Mouse (Mus musculus) kidney, embryonic 15.5 days (tissue): ENCODE results near the gene Gm2174. TPM values are rescaled to one million over a fixed set of nuclear protein-coding genes. Genes with fewer than 3 reads are reported as not detected.
A peak's percentile ranks its signal among the peaks of the same experiment; 100 is the strongest.

Source experiments
- ATAC-seq: fragments of 200-750 bp; cut with Nextera tagmentation; replicated peaks from 2 replicates; pipeline ENCODE4 v1.8.0; 2017; ENCODE audit warnings: moderate TSS enrichment; ENCODE audit not compliant: low FRiP score
- H3K27ac ChIP-seq: fragments of 300-500 bp; sonication (generic); 2 replicates; pipeline ENCODE4 v1.5.1; 2015; ENCODE audit warnings: mild to moderate bottlenecking, inconsistent platforms
- H3K27me3 ChIP-seq: fragments of 300-500 bp; sonication (generic); 2 replicates; pipeline ENCODE4 v1.6.1; 2015; ENCODE audit warnings: inconsistent platforms
- H3K36me3 ChIP-seq: fragments of 300-500 bp; sonication (generic); 2 replicates; pipeline ENCODE4 v1.6.1; 2015; ENCODE audit warnings: inconsistent platforms
- H3K4me1 ChIP-seq: fragments of 300-500 bp; sonication (generic); 2 replicates; pipeline ENCODE4 v1.6.1; 2015; ENCODE audit warnings: inconsistent platforms
- H3K4me2 ChIP-seq: fragments of 300-500 bp; sonication (generic); 2 replicates; pipeline ENCODE4 v1.6.1; 2015; ENCODE audit warnings: moderate library complexity, mild to moderate bottlenecking, inconsistent platforms
- H3K4me3 ChIP-seq: fragments of 300-500 bp; sonication (generic); replicated peaks from 2 replicates; pipeline ENCODE4 v1.5.1; 2015; ENCODE audit warnings: mild to moderate bottlenecking, inconsistent platforms
- H3K9ac ChIP-seq: fragments of 300-500 bp; sonication (generic); 2 replicates; pipeline ENCODE4 v1.6.1; 2015; ENCODE audit warnings: mild to moderate bottlenecking, inconsistent platforms
- H3K9me3 ChIP-seq: fragments of 300-500 bp; sonication (generic); replicated peaks from 2 replicates; pipeline ENCODE4 v1.6.1; 2016; ENCODE audit warnings: inconsistent platforms
- WGBS: fragments of 180-500 bp; shearing (Covaris S2); methylation state at CpG from one replicate; pipeline ENCODE4 v1.1.7; 2015; ENCODE audit warnings: mixed read lengths; 5-methylcytosine and 5-hydroxymethylcytosine counted together
- polyA plus RNA-seq: library from polyadenylated mRNA; unstranded; fragments of >200 nt; fragmentation: Nextera tagmentation; extraction: Ambion mirVana; gene quantifications from 2 replicates; pipeline ENCODE4 v1.2.1, GENCODE M21; 2015

Gm2174 gene
- 2.3 and 3.2 TPM in 2 replicates for polyA plus RNA-seq

DNA sequence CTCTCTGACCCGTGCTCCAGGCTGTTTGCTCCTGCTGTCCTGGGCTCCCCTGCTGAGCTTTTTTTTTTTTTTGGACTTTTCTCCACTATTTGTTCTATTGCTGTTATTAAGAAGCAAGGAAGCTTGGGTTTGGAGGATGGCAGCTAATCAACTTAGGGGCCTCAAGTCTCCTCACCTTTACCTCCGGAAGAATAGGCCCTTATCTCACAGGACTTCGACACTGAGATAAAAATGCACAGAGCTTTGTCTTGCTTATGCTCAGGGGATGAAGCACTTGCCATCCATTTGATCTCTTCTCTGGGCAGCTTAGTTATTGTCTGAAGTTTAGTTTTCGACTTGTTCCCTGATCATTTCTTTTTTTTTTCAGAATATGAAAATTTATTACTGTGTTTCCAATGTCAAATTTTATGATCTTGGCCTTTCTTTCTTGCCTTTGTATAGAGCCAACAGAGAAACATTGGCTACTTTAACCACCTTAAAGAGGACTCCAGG, at the start of gene Gm2174:
Gm2174 (plus strand) TSS at position 442 of the 492 bp plus-strand sequence.
- no peak within 1 kb of the TSS for H3K4me3 ChIP-seq
- H3K9ac ChIP-seq, result no peak within 1 kb of the TSS
- H3K4me1 ChIP-seq, result no peaks in the 10 kb centered on the region
- H3K4me2 ChIP-seq, result no peak within 1 kb of the TSS
- H3K27ac ChIP-seq, result no peak within 1 kb of the TSS
- no peaks in the 10 kb centered on the region for H3K27me3 ChIP-seq
- no peaks in the 10 kb centered on the region for H3K9me3 ChIP-seq
- 68% methylated on average over 4 of the region's 4 CpGs for WGBS
- H3K36me3 ChIP-seq, result no peaks in the 10 kb centered on the region
- ATAC-seq, result no peak

DNA sequence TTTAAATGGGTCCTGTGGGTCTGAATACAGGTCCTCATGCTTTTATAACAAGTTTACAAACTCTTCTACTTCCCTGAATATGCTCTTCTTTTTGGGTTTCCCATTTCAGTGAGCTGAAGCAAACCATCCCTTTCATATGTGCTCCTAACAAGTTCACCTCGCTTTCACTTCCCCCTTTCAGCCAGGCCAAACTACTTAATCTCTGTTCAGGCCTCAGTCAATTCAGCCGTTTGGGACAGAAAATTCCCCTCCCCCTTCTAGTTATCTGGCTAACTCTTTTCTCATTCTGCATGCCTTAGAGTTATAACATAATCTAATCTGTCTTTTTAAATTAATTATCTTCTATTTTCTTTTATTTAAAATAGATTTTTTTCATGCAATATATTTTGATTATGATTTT, 43.1 kb upstream of the Gm2174 start:
- Histone ChIP-seq H3K4me2 (no peak overlapping the region), H3K4me3 (no peak overlapping the region), H3K9ac (no peak overlapping the region), H3K36me3 (no peaks in the 10 kb centered on the region), H3K27ac (no peak overlapping the region), H3K4me1 (no peaks in the 10 kb centered on the region), H3K27me3 (no peaks in the 10 kb centered on the region), H3K9me3 (no peaks in the 10 kb centered on the region)
- ATAC-seq, result no peak
- 25% methylated on average over 2 of the region's 2 CpGs for WGBS

DNA sequence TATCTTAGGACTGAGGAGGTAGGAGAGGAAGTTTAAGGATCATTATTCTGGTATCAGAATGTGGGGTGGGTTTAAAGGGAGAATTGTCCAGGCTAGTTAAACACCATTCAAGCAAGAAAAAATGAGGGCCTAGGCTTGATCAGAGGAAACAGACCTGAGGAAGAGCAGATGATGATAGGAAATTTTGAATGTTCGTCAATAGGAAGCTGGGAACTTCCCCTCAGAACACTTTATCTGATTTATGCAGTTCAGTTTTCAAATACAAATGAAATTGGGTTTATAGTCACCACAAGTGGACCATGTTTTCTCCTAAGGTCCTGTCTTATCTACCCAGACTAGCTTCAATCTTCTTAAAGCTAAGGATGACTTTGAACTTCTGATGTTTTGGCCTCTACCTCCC, 42.3 kb upstream of the Gm2174 start:
- no peak for ATAC-seq
- Histone ChIP-seq H3K4me1 (no peaks in the 10 kb centered on the region), H3K27me3 (no peaks in the 10 kb centered on the region), H3K4me3 (no peak overlapping the region), H3K36me3 (no peaks in the 10 kb centered on the region), H3K27ac (no peak overlapping the region), H3K9me3 (no peaks in the 10 kb centered on the region), H3K4me2 (no peak overlapping the region), H3K9ac (no peak overlapping the region)
- 73% methylated on average over 1 of the region's 1 CpGs for WGBS

DNA sequence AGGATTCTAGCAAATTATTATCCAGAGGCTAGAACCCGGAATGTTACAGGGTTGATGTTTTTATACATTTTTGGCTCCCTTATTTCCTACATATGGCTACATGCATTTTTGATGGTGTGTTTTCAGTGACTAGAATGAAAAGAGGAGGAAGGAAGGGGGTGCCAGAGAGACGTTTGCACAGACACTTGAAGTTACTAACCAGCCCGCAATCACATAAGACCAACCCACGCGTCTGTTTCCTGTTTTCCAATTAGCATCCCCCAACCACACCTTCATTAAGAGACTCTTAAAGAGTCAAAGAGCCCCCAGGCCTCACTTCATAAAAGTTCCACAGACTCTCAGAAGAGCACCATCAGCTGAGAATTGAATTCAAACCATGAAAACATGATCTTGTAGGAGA, 41.6 kb upstream of the Gm2174 start:
- Histone ChIP-seq H3K4me2 (no peak overlapping the region), H3K36me3 (no peaks in the 10 kb centered on the region), H3K9me3 (no peaks in the 10 kb centered on the region), H3K27ac (no peak overlapping the region), H3K9ac (no peak overlapping the region), H3K4me1 (no peaks in the 10 kb centered on the region), H3K4me3 (no peak overlapping the region), H3K27me3 (no peaks in the 10 kb centered on the region)
- WGBS, result 59% methylated on average over 5 of the region's 5 CpGs
- ATAC-seq, result no peak

DNA sequence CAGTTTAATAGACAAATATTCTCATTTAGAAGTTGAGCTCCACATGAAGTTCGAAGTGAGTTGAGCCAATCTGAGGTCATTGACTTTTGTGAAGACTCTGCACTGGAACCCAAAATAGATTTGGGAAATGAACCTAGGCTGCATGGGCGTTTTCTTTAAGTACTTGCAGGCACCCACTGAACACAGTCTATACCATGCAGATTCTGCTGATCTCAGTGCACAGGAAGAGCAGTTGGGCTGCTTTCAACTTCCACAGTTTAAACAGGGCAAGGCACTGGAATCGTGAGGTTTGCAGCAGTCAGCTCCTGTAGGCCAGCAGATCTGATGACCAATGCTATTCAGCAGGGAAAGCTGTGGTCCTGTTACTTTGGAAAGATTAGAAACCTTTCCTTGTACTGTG, 31.5 kb upstream of the Gm2174 start:
- no peaks in the 10 kb centered on the region for H3K9me3 ChIP-seq
- H3K27ac ChIP-seq, result no peak overlapping the region
- H3K4me2 ChIP-seq, result no peak overlapping the region
- no peaks in the 10 kb centered on the region for H3K27me3 ChIP-seq
- WGBS, result 73% methylated on average over 3 of the region's 3 CpGs
- H3K9ac ChIP-seq, result no peak overlapping the region
- H3K36me3 ChIP-seq, result no peaks in the 10 kb centered on the region
- H3K4me1 ChIP-seq, result no peaks in the 10 kb centered on the region
- ATAC-seq, result no peak
- no peak overlapping the region for H3K4me3 ChIP-seq

DNA sequence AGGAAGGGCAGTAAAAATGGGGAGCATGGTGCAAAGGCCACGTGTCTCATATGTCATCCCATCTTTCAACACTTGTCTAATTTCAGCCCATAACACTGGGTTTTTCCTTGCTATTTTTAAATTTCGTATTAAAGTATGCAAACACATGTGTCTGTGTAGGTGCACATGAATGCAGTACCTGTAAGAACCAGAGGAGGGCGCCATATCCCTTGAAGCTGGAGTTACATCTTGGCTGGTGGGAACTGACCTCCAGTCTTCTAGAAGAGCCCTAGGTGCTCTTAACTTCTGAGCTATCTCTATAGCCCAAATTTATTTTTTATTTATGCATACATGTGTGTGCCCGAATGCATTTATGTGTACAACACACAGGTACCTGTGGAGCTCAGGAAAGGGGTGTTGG, 30.2 kb upstream of the Gm2174 start:
- Histone ChIP-seq H3K9me3 (no peaks in the 10 kb centered on the region), H3K27ac (no peak overlapping the region), H3K4me2 (no peak overlapping the region), H3K27me3 (no peaks in the 10 kb centered on the region), H3K36me3 (no peaks in the 10 kb centered on the region), H3K4me3 (no peak overlapping the region), H3K4me1 (no peaks in the 10 kb centered on the region), H3K9ac (no peak overlapping the region)
- 72% methylated on average over 4 of the region's 4 CpGs for WGBS
- ATAC-seq, result no peak

DNA sequence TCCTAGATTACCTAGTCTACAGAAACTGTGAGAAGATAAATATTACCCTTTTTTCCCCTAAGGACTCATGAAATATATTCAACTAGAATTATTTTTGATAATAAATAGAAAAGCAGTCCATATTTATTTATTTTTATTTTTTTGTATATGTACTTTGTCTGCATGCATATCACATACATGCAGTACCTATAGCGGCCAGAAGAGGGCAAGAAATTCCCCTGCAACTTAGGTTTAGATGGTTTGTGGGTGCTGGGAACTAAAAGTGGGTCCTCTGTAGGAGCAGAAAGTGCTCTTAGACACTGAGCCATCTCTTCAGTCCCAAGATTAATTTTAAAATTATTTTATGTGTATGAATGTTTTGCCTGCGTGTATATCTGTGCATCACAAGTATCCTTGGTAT, 17.2 kb upstream of the Gm2174 start:
- Histone ChIP-seq H3K4me3 (no peak overlapping the region), H3K27ac (no peak overlapping the region), H3K36me3 (no peaks in the 10 kb centered on the region), H3K9ac (no peak overlapping the region), H3K4me2 (no peak overlapping the region), H3K4me1 (no peaks in the 10 kb centered on the region), H3K9me3 (no peaks in the 10 kb centered on the region), H3K27me3 (no peaks in the 10 kb centered on the region)
- no peak for ATAC-seq
- WGBS, result 47% methylated on average over 2 of the region's 2 CpGs

DNA sequence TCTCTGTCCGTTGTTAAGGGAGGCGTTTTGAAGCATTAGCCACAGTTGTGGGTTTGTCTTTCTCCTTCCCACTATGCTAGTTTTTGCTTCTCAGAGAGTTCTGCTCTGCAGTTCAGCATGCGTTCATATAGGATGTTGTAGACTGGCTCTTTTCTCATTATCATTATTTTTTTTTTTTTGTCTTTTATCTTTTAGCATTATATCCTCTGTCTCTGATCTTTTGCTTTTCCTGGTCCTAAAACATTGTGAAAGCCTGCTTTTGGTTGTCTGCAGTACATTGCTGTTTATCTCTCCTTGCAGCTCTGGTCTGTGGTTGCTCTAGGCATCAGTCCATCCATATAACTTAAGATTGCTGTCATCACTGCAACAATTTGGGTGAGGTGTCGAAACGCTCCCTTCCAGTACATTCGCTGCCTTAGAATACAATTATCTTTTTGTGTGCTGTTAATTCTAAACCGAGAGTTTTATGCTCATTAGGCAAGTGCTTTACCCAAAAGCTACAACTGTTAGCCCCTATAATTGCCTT, 11.9 kb upstream of the Gm2174 start:
- no peaks in the 10 kb centered on the region for H3K36me3 ChIP-seq
- no peaks in the 10 kb centered on the region for H3K27me3 ChIP-seq
- 73% methylated on average over 7 of the region's 7 CpGs for WGBS
- no peaks in the 10 kb centered on the region for H3K9me3 ChIP-seq
- H3K4me1 ChIP-seq, result no peaks in the 10 kb centered on the region
- H3K27ac ChIP-seq, result no peak overlapping the region
- no peak for ATAC-seq
- H3K4me2 ChIP-seq, result no peak overlapping the region
- H3K9ac ChIP-seq, result no peak overlapping the region
- no peak overlapping the region for H3K4me3 ChIP-seq

DNA sequence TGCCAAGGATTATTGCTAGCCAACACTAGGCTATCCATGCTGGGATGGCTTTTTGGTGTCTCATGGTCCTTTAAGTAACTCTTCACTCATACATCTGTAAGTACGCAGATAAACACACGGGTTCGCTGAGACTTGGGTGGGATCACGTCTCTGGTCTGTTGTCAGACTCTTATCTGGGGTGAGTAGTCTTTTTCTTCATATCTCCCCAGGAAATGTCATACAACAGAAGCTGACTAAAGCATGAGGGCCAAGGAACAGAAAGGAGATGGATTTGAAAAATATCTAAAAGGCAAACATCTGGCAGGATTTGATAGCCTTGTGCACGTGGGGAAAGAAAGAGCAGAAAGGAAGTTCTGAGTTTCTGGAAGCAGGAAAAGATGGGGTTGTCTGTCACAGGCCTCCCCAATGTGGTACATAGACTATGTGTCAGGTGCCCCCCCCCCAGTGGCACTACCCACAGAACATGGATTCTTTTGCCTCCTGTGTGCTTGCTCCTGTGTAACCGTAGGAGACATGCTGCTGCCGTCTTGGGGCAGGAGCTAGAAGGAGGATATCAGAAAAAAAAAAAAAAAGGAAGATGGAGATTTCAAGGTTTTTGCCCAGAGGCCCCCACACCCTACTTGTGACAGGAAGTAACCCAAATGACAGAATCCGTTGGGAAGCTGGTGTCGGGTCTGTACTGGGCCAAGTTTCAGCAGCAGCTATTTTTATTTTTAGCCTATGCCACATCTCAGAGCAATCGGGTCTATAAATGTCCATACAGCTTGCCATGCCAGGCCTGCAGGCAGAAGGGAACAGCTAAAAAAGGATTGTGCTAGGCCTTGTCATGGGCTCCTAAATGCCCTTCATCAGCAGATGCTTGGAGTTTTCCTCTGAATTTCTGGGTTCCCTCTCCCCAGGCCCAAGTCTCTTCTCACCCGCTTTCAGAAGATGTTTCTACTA, 1.0 kb upstream of the Gm2174 start:
- 77% methylated on average over 11 of the region's 11 CpGs for WGBS
- ATAC-seq, result no peak
- Histone ChIP-seq H3K36me3 (no peaks in the 10 kb centered on the region), H3K27me3 (no peaks in the 10 kb centered on the region), H3K4me2 (no peak overlapping the region), H3K4me1 (no peaks in the 10 kb centered on the region), H3K27ac (no peak overlapping the region), H3K4me3 (no peak overlapping the region), H3K9me3 (no peaks in the 10 kb centered on the region), H3K9ac (no peak overlapping the region)

DNA sequence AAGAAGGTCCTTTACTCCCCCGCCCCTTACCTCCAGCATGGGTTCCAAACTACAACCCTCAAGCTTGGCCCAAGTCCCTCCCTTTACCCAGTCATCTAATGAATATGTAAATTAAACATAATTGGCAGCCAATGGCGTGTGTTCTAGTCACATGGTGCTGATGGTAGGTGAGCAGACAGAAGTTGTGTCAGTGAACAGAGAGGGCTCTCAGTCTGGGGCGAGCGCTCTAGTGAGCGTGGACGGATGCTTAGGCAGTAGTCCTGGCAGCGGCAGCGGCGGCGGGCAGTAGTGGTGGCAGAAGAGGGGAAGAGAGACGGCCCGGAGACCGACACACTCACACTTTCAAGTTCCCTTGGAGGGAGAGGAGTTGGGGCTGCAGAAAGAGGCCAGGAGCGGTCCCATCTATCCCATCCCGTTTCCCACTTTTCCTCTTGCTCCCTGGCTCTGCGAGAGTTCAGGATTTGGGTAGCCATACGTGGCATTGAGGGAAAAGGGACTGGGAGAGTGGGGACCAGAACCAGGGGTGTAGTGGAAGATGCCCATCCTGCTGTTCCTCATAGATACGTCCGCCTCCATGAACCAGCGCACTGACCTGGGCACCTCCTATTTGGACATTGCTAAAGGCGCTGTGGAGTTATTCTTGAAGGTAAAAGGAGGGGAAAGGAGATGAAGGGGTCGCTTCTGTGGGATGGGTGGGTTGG, 7.1 kb downstream of the Gm2174 start, which contains the start of gene Ints6l:
Ints6l (plus strand) TSS at position 187 of the 701 bp plus-strand sequence.
- WGBS, result 21% methylated on average over 22 of the region's 22 CpGs
- Histone ChIP-seq H3K9me3 (no peaks in the 10 kb centered on the region), H3K4me2 (peak within 1 kb of the TSS; percentile 64), H3K4me3 (peak within 1 kb of the TSS; percentile 60), H3K27me3 (no peaks in the 10 kb centered on the region), H3K36me3 (no peaks in the 10 kb centered on the region), H3K4me1 (no peaks in the 10 kb centered on the region), H3K27ac (peak within 1 kb of the TSS; percentile 95), H3K9ac (peak within 1 kb of the TSS; percentile 64)
- ATAC-seq, result peak; percentile 88

DNA sequence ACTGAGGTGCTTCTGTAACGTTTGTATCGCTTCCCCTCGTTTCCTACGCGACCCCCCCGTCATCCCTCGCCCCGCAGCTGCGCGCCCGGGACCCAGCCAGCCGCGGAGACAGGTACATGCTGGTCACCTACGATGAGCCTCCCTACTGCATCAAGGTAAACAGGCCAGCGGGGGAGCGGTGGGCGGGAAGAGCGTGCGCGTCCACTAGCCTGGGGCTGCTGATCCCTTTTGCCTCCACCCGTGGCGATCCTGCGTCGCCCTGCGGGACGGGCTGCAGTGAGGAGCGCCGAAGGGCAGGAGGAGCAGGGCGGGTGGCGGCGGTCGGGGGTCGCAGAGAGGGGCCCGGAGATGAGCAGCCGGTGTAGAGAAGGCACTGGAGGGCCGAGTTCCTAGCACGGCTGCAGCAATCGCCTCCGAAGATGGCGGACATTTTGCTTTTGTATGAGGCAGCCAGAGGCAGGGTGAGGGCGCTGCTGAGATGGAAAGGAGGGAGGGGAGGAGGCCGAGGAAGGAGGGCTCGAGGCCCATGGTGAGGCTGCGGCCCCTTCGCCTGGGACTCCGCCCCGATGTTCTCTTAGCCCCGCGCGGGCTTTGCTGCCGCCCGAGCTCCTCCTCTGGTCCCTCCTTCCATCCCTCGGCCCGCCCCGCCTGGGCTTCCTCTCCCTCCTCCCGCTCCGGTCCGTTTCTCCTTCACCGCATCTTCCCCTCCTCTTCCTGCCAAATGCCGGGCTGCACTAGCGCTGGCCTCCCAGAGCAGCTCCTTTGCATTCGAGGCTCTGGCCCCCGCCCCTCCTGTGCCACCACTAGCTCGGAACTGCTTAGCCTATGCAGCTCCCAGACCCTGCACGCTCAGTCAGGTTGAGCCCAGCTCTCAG, 7.8 kb downstream of the Gm2174 start:
- 19% methylated on average over 47 of the region's 65 CpGs for WGBS
- Histone ChIP-seq H3K4me1 (no peaks in the 10 kb centered on the region), H3K9ac (peak overlapping the region; percentile 64), H3K4me3 (peak overlapping the region; percentile 60), H3K9me3 (no peaks in the 10 kb centered on the region), H3K27me3 (no peaks in the 10 kb centered on the region), H3K27ac (peak overlapping the region; percentile 95), H3K4me2 (peak overlapping the region; percentile 64), H3K36me3 (no peaks in the 10 kb centered on the region)
- peak; percentile 96 for ATAC-seq
